Comparison of ENCODE assay signal across 1 mouse cellular context in the genomic region with DNA sequence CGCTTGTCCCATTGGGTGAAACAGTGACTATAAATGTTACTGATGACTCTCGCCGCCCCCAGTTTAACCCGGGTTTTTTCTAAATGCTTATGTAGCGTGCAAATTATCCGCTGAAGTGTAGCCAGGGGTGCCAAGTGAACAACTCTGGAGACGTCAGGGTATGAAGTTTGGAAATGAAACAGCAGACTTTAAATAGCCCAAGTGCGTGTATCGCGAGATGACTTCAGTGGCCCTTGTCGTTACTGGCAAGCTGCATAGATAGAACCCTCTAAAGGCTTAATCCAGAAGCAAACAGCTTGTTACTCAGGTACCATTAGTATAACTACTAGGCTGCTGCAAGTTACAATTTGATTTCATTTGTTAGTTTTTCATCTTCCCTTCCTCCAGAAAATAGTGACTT.
A peak's percentile ranks its signal among the peaks of the same experiment; 100 is the strongest.
TF ChIP-seq lines count a peak whose summit lies in the region.

No protein-coding gene starts in this region.

TF ChIP-seq in CH12.LX, 34 proteins besides CTCF, POLR2A, EP300 and RAD21 (continued from another document):
- TF ChIP-seq JUND (conservative IDR thresholded peaks at IDR 0.05; ENCODE audit: low read depth, low read length), result peak; percentile 59
- TF ChIP-seq NRF1 (IDR thresholded peaks at IDR 0.05; ENCODE audit: low read depth, low read length), result no peak
- TF ChIP-seq E2F4 (IDR thresholded peaks at IDR 0.05; ENCODE audit: insufficient replicate concordance, low read depth, low read length), result no peak
- peak; percentile 21; the same call in 1 of the 2 replicates for TF ChIP-seq BHLHE40 (IDR thresholded peaks at IDR 0.05; ENCODE audit: low read depth, low read length)
- no peak for TF ChIP-seq POLR2AphosphoS2 (IDR thresholded peaks at IDR 0.05; ENCODE audit: low read depth, low read length)
- no peak for TF ChIP-seq RCOR1 (conservative IDR thresholded peaks at IDR 0.05; ENCODE audit: low read depth, low read length)
- peak; percentile 26; the same call in 1 of the 2 replicates for TF ChIP-seq JUN (IDR thresholded peaks at IDR 0.05; ENCODE audit: insufficient read depth, low read depth, low read length)
- no peak for TF ChIP-seq ZC3H11A (IDR thresholded peaks at IDR 0.05; ENCODE audit: low read depth, low read length)
- no peak for TF ChIP-seq ZMIZ1 (IDR thresholded peaks at IDR 0.05; ENCODE audit: low read depth, low read length)
- TF ChIP-seq NELFE (IDR thresholded peaks at IDR 0.05; ENCODE audit: low read depth, low read length), result no peak
- no peak for TF ChIP-seq HCFC1 (IDR thresholded peaks at IDR 0.05; ENCODE audit: low read depth, low read length)
- TF ChIP-seq MAFK (IDR thresholded peaks at IDR 0.05; ENCODE audit: insufficient replicate concordance, low read length), result no peak
- TF ChIP-seq ZNF384 (IDR thresholded peaks at IDR 0.05; ENCODE audit: low read depth, low read length), result no peak
- TF ChIP-seq UBTF (IDR thresholded peaks at IDR 0.05; ENCODE audit: low read depth, low read length), result no peak
- peak; percentile 95 for TF ChIP-seq MEF2A (IDR thresholded peaks at IDR 0.05; ENCODE audit: borderline replicate concordance, low read depth, low read length)
- peak; percentile 86 for TF ChIP-seq IRF4 (IDR thresholded peaks at IDR 0.05; ENCODE audit: low read depth, low read length)
- no peak for TF ChIP-seq GABPA (IDR thresholded peaks at IDR 0.05; ENCODE audit: insufficient replicate concordance, low read depth, low read length)
- TF ChIP-seq CHD2 (IDR thresholded peaks at IDR 0.05; ENCODE audit: low read length), result peak; percentile 98
- TF ChIP-seq USF2 (conservative IDR thresholded peaks at IDR 0.05; ENCODE audit: low read depth, low read length), result no peak
- TF ChIP-seq SMC3 (IDR thresholded peaks at IDR 0.05; ENCODE audit: low read depth, low read length), result no peak
